Comparison of ENCODE assay signal across 19 mouse cellular contexts in genomic region chr2:101615464-101616305, GRCm38 (mm10). TPM values are rescaled to one million over a fixed set of nuclear protein-coding genes. Genes with fewer than 3 reads are reported as not detected.
DNase-seq lines count a peak whose midpoint lies in the region; ATAC-seq lines count a peak whose summit lies in the region.
"Had no signal": no experiment of that assay in that cellular context is flagged by ENCODE, and none has a peak within 500 bp of the region (broad histone marks: within the 10 kb centered on the region; RNA-seq: fewer than 3 reads in every experiment).

No protein-coding gene starts in this region.

- H3K9me3 ChIP-seq in forebrain, embryonic 16.5 days (ENCODE audit: control insufficient read depth, low read length) = no peaks in the 10 kb centered on the region
- H3K9me3 ChIP-seq in forebrain, embryonic 13.5 days (replicated peaks) = no peaks in the 10 kb centered on the region
- H3K9me3 ChIP-seq in neural tube, embryonic 14.5 days (ENCODE audit: control insufficient read depth, low read length) = no peaks in the 10 kb centered on the region
- H3K9me3 ChIP-seq: heart, embryonic 12.5 days; limb, embryonic 10.5 days had no signal

- H3K27ac ChIP-seq in forebrain, embryonic 16.5 days (ENCODE audit: low read length) = no peak overlapping the region
- no peak overlapping the region for H3K27ac ChIP-seq in forebrain, embryonic 13.5 days
- H3K27ac ChIP-seq in neural tube, embryonic 14.5 days (ENCODE audit: low read depth, low read length) = 0 out of 2 replicates have a peak overlapping the region, but pooled peaks have one; percentile 16
- H3K27ac ChIP-seq: limb, embryonic 10.5 days; liver, embryonic 14.5 days had no signal

- no peak overlapping the region for H3K9ac ChIP-seq in forebrain, embryonic 16.5 days (replicated peaks; ENCODE audit: low read depth, low read length)
- no peak overlapping the region for H3K9ac ChIP-seq in forebrain, embryonic 13.5 days
- H3K9ac ChIP-seq in neural tube, embryonic 14.5 days (replicated peaks; ENCODE audit: low read depth, low read length) = no peak overlapping the region
- H3K9ac ChIP-seq: heart, embryonic 12.5 days; liver, embryonic 14.5 days had no signal

- no peaks in the 10 kb centered on the region for H3K36me3 ChIP-seq in forebrain, embryonic 16.5 days (ENCODE audit: control insufficient read depth, insufficient read depth)
- H3K36me3 ChIP-seq in forebrain, embryonic 13.5 days (ENCODE audit: poor library complexity, severe bottlenecking) = no peaks in the 10 kb centered on the region
- no peaks in the 10 kb centered on the region for H3K36me3 ChIP-seq in neural tube, embryonic 14.5 days (ENCODE audit: control insufficient read depth, insufficient read depth, low read length)
- H3K36me3 ChIP-seq: heart, embryonic 12.5 days; limb, embryonic 10.5 days had no signal

- ATAC-seq in forebrain, embryonic 16.5 days = peak; percentile 52
- no peak; the same call in 1 of the 2 replicates for ATAC-seq in forebrain, embryonic 13.5 days
- no peak; the same call in 1 of the 2 replicates for ATAC-seq in neural tube, embryonic 14.5 days (ENCODE audit: low read depth)
- peak; percentile 77; the same call in 1 of the 2 replicates for ATAC-seq in neutrophil, adult 5-6 weeks (ENCODE audit: extremely low read depth, insufficient number of reproducible peaks, low FRiP score, poor library complexity, severe bottlenecking)
- ATAC-seq: Patski had no signal

- peaks cover 3% of the 10 kb centered on the region; the same call in 1 of the 2 replicates for H3K4me1 ChIP-seq in forebrain, embryonic 16.5 days (replicated peaks; ENCODE audit: control insufficient read depth, insufficient read depth, low read length)
- H3K4me1 ChIP-seq in forebrain, embryonic 13.5 days = peaks cover 13% of the 10 kb centered on the region
- no peaks in the 10 kb centered on the region for H3K4me1 ChIP-seq in neural tube, embryonic 14.5 days (ENCODE audit: control insufficient read depth, insufficient read depth, low read length)

- no peak overlapping the region for H3K4me2 ChIP-seq in forebrain, embryonic 16.5 days (ENCODE audit: low read length)
- H3K4me2 ChIP-seq in forebrain, embryonic 13.5 days = no peak overlapping the region
- H3K4me2 ChIP-seq in neural tube, embryonic 14.5 days (ENCODE audit: low read depth, low read length) = no peak overlapping the region
- H3K4me2 ChIP-seq: heart, embryonic 12.5 days had no signal

- DNase-seq in neural tube, embryonic 10.5 days (ENCODE audit: extremely low spot score, low spot score) = no peak
- peak; percentile 37 for DNase-seq in brain, adult 2 months (ENCODE audit: low read depth, low spot score)
- DNase-seq in gastrocnemius, postnatal 4 days (ENCODE audit: low spot score in 2 of 2) = no peak
- no peak for DNase-seq in cerebellum, adult 9-10 months
- DNase-seq: adrenal gland, adult 8-10 months; kidney, postnatal 14 days; layer of hippocampus, postnatal 36 days; lung, postnatal 14 days had no signal

- no peaks in the 10 kb centered on the region for H3K27me3 ChIP-seq in forebrain, embryonic 16.5 days (replicated peaks; ENCODE audit: control insufficient read depth, insufficient read depth, low read length)
- no peaks in the 10 kb centered on the region for H3K27me3 ChIP-seq in forebrain, embryonic 13.5 days
- no peaks in the 10 kb centered on the region for H3K27me3 ChIP-seq in neural tube, embryonic 14.5 days (ENCODE audit: control insufficient read depth, insufficient read depth, low read length)
- H3K27me3 ChIP-seq: heart, embryonic 12.5 days; Patski had no signal

- H3K4me3 ChIP-seq in forebrain, embryonic 16.5 days (replicated peaks; ENCODE audit: low read length) = no peak overlapping the region
- no peak overlapping the region for H3K4me3 ChIP-seq in forebrain, embryonic 13.5 days
- H3K4me3 ChIP-seq in neural tube, embryonic 14.5 days (ENCODE audit: low read depth, low read length) = no peak overlapping the region
- H3K4me3 ChIP-seq: heart, embryonic 12.5 days; limb, embryonic 10.5 days had no signal

- WGBS in forebrain, embryonic 16.5 days = 45% methylated on average over 10 of the region's 10 CpGs
- 54% methylated on average over 10 of the region's 10 CpGs for WGBS in forebrain, embryonic 13.5 days
- WGBS in neural tube, embryonic 14.5 days = 74% methylated on average over 10 of the region's 10 CpGs

RNA-seq across cellular contexts. Expression of gene Rag2, which starts 8.8 kb away (rescaled TPM):
- not detected in 2 replicates for polyA plus RNA-seq in forebrain, embryonic 16.5 days (2015; fragmentation: Nextera tagmentation; extraction: Ambion mirVana)
- polyA plus RNA-seq in forebrain, embryonic 13.5 days (2015; fragmentation: Nextera tagmentation; extraction: Ambion mirVana) = not detected in 2 replicates
- not detected in 2 replicates for polyA plus RNA-seq in neural tube, embryonic 14.5 days (2014; fragmentation: Nextera tagmentation; extraction: Ambion mirVana)
- 0.12 TPM in 1 of 2 replicates, not detected in the other for total RNA-seq in neutrophil, adult 5-6 weeks (2017)
- not detected for total RNA-seq in gastrocnemius, postnatal 4 days (2021)
- total RNA-seq: adrenal gland, adult 8-10 months; gastrocnemius, adult 8-10 months; layer of hippocampus, postnatal 36 days had no signal
- polyA plus RNA-seq: C2C12; heart, embryonic 12.5 days; limb, embryonic 10.5 days; Patski had no signal

RNA-seq across cellular contexts. Expression of gene Rag1, which starts 33.6 kb away (rescaled TPM):
- polyA plus RNA-seq in forebrain, embryonic 16.5 days (2015; fragmentation: Nextera tagmentation; extraction: Ambion mirVana) = 0.05 and 0.07 TPM in 2 replicates
- 0.06 and 0.08 TPM in 2 replicates for polyA plus RNA-seq in forebrain, embryonic 13.5 days (2015; fragmentation: Nextera tagmentation; extraction: Ambion mirVana)
- polyA plus RNA-seq in neural tube, embryonic 14.5 days (2014; fragmentation: Nextera tagmentation; extraction: Ambion mirVana) = 0.05 and 0.13 TPM in 2 replicates
- 1.5 and 1.7 TPM in 2 replicates for total RNA-seq in neutrophil, adult 5-6 weeks (2017)
- total RNA-seq in gastrocnemius, postnatal 4 days (2021) = under 1 TPM; 0.21 to 0.81 TPM
- total RNA-seq: gastrocnemius, adult 8-10 months had no signal
- polyA plus RNA-seq: C2C12; heart, embryonic 12.5 days; intestine, embryonic 14.5 days; Patski had no signal

RNA-seq across cellular contexts. Expression of gene B230118H07Rik, which starts 33.6 kb away (rescaled TPM):
- 44.1 and 44.4 TPM in 2 replicates for polyA plus RNA-seq in forebrain, embryonic 16.5 days (2015; fragmentation: Nextera tagmentation; extraction: Ambion mirVana)
- 53.6 and 59.0 TPM in 2 replicates for polyA plus RNA-seq in forebrain, embryonic 13.5 days (2015; fragmentation: Nextera tagmentation; extraction: Ambion mirVana)
- 49.2 and 54.0 TPM in 2 replicates for polyA plus RNA-seq in neural tube, embryonic 14.5 days (2014; fragmentation: Nextera tagmentation; extraction: Ambion mirVana)
- 0.93 and 2.6 TPM in 2 replicates for total RNA-seq in neutrophil, adult 5-6 weeks (2017)
- 10 to 100 TPM; 36.9 to 45.5 TPM for total RNA-seq in gastrocnemius, postnatal 4 days (2021)

Comparison
In these comparisons a context has a peak if more than half of its experiments do, and no peak if none do; other contexts are left out.
1. ATAC-seq: peak in forebrain, embryonic 16.5 days (single experiment) and neutrophil, adult 5-6 weeks (single experiment); none in forebrain, embryonic 13.5 days (single experiment) and neural tube, embryonic 14.5 days (single experiment).